Mouse (Mus musculus) gastrocnemius, adult 8-10 months (tissue): Measurements from ENCODE around the gene Flvcr2. TPM values are rescaled to one million over a fixed set of nuclear protein-coding genes. Genes with fewer than 3 reads are reported as not detected.

Experiments used
- DNase-seq, 2 experiments: peaks; one replicate each; pipeline ENCODE4 v3.0.0; 2022; ENCODE audit warnings: low spot score in 2 of 2
- total RNA-seq, 4 experiments: library from RNA; stranded (reverse); gene quantifications; 2 replicates each; pipeline ENCODE4 v1.2.4; 2022

Flvcr2 gene
- total RNA-seq, 4 experiments from 2014 or later, result 0.24 to 0.75 (median 0.50) TPM

DNA sequence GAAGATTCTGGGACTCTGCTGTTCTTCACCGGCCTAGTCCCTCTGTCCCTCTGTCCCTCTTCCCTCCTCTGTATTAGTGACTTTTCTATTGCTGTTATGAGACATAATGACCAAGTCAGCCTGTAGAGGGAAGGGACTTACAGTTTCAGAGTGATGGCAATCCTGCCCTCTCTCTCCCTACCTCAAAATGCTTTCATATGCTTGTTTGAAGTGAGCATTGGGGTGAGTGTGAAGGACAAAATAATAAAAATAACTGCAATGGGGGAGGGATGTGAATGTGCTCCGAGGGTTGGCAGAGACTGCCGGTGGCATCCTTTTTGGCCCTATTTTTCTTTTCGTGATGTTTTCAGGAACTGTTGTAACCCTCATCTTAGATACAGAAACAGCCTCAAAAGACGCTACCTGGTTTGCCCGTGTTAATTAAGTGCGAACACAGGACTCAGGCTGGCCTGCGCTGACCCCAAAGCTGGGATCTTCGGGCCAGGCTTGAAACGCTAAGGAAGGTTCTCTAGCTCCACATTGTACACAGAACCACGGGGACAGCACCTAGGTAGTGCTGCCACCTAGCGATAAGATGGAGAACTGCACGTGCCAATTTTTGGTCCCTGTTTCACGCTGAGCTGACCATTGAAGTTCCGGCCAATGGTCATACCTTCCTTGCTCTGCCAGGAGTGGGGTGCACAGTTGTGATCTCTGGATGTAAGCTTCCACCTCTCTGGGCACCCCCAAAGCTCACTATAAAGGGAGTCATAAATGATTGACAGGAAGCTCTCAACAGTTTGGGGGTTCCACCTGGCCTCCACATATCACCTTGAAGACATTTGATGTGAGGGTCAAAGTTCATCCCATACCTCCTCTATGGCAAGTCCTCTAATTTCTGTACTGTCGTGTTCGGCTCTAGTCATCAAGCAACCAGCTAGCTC is 17.1 kb upstream of the Flvcr2 start:
- DNase-seq, result peak in 1 of 2 experiments; percentile 17

DNA sequence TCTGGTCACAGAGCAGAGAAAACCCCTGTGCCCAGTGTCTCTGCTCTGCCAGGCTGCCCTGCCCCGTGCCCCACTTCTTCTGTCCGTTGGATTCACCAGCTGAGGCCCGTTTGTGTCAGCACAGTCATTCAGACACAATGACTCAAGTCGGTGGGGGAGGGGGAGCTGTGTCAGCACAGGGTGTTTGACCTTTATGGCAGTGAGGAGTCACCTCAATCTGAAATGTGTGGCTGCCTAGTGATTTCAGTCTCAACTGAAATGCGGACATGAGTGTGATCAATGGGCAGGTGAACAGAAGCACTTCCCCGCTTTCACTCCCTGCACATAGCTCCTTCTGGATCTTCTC is 16.4 kb upstream of the Flvcr2 start:
- no peak for DNase-seq

DNA sequence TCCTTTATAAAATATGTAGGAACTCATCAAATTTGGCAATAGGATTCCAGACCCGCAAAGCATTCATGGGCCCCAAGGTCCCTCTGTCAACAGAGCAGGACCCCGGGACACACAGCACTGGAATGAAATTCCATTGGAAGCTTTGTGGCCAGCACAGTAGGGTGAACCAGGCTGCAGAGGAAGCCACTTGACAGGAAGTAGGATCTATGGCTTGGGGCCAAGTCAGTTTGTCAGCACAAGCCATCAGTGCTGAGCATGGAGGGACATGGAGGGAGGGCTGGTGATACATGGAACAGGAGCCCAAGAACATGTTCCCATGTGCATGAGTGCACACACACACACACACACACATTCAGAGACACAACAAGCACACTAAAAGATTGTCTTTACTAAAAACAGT is 10.1 kb upstream of the Flvcr2 start:
- DNase-seq, result no peak

DNA sequence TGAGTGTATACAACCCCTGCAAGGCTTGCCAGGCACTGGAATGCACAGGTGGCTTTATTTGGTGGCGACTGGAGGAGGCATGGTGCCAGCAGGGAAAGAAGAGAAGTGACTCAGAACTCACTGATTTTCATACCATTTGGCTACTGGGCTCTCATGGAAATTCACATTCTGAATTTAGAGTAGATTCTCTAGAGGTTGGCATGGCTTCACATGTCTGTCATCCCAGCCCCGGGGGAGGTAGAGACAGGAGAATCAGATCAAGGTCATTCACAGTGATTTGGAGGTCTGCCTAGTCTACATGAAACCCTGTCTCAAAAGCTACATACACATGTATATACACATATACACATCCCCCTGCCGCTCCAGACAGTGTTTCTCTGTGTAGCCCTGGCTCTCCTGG is 9.4 kb upstream of the Flvcr2 start:
- DNase-seq, result no peak

DNA sequence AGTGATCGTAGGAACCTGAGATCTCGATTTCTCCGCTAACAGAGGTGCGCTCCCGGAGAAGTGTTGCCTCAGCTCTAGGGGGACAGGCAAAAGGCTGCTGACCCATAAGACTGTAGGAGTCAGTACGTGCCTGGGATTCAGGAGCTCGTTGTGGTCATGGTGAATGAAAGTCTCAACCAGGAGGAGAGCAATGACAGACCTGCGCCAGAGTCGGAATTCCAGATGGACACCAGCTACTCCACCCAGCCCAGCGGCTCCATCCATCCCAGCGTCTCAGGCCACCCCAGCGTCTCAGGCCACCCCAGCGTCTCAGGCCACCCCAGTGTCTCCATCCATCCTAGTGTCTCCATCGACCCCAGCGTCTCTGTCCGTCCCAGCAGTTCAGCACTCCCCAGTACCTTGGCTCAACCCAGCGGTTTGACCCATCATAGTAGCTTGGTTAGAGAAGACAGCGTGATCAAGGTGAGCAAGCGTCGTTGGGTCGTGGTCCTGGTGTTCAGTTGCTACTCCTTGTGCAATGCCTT is 419 bp downstream of the Flvcr2 start:
- no peak for DNase-seq

DNA sequence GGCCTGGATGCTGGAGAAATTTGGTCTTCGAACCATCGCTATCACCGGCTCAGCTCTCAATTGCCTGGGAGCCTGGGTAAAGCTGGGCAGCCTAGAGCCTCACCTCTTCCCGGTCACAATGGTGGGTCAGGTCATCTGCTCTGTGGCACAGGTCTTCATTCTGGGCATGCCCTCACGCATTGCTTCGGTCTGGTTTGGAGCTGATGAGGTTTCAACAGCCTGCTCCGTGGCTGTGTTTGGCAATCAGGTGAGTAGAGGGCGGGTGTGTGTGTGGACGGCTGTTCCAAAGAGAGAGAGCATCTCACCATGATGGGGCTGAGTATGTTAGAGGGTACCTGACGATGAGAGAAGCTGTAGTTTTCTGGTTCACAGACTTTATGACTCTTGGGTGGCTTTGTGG is 1.0 kb downstream of the Flvcr2 start:
- no peak for DNase-seq

DNA sequence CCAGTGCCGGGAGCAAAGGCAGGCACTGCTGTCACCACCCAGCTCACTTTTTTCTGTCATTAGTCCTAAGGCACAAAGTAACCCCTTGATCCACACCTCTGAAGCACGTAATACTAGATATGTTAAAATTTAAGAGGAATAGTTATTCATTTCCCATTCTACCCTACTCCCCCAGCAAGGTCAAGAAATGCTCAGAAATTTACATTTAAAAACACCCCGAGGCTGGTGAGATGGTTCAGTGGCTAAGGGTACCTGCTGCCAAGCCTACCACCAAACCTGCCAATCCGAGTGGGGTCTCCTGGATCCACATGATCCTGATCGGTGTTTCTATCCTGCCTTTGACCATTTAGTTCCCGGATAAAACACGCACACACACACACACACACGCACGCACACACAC is 3.5 kb downstream of the Flvcr2 start:
- no peak for DNase-seq

DNA sequence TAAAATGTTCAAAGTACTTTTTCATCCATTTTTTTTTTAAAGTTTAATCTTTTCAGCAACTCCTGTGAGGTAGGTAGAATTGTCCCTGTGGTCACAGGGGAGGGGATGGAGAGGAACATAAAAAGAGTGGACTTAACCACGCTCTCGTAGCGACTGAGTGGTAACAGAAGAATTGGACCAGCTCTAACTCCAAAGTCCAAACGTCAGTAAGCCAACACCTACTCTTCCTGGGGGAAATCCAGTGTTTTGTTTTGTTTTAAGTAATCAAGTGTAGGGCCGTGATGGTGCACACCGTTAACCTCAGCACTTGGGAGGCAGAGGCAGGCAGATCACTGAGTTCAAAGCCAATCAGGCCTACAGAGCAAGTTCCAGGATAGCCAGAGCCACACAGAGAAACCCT is 5.8 kb downstream of the Flvcr2 start:
- DNase-seq, result no peak

DNA sequence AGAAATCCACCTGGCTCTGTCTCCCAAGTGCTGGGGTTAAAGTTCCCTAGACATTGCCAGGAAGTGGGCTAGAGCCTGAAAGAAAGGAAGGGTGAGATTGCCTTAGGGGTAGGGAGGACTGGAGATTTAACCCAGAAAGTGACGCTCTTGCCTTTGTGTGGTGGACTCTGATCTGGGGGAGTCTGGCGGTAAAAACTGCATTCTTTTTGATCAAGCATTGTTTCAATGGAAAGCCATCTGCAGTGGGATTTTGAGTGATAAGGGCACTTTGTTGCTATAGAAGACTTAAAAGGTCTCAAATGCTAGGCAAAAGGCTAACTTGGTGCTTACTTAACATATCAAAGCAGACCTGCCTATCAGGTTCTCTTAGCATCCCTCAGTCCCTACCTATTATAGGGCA is 6.9 kb downstream of the Flvcr2 start:
- no peak for DNase-seq

DNA sequence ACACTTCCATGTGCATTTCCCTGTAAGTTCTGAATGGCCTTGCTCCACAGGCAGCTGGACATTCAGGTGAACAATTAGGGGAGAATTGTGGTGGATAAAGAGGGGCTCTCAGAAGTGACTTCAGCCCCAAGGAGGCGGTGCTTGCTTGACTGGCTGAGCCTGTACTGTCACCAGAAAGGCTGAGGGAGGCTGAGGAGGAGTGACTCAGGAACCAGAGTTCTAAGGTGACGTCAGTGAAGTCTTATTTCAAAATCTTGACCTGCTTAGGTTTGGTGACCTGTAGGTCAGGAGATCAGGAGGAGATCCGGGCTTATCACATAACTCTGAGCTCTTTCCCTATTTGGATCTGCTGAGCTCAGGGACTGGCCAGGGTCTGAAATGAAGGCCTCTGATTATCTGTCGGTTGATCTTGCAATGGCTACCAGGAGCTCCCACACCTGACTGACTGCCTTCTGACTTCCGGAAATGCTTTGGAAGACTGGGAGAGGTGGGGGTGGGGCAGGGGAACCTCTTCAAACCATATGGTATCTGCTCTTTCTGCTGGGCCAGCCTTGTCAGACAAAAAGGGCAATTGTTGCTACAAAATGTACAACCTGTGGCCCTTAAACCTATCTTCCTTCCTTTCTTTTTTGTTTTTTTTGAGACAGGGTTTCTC is 8.4 kb downstream of the Flvcr2 start:
- DNase-seq, result no peak

DNA sequence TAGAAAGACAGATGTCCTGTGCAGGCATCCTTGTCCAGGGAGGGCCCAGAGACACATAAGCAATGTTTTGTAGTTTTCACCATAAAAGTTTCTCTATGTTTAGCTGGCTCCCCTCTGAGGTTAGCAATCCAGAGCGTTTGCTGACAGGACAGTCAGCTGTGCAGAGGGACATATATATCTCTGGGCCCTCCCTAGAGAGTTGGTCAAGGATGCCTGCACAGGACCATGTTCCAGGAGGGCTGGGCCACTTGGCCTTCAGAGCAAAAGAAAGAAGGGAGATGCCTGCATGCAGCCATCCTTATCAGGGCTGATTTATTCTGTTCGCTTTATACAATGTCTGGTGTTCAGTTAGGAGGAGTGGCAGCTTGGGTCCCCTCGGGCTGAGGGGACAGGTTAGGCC is 10.1 kb downstream of the Flvcr2 start:
- no peak for DNase-seq

DNA sequence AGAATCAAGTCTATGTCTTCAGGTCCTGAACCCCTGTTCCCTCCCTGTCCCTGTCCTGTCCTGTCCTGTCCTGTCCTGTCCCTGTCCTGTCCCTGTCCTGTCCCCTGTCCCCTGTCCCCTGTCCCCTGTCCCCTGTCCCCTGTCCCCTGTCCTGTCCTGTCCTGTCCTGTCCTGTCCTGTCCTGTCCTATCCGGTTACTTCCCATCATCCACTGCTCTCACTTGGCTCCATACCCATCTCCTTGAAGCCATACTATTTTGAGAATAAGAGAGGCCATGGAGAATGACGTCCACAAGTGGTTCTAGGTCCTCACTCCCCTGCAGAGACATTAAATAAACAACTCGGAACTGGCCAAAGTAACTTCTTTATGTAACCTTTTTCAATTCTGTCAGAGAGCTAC is 10.7 kb downstream of the Flvcr2 start:
- DNase-seq, result no peak

DNA sequence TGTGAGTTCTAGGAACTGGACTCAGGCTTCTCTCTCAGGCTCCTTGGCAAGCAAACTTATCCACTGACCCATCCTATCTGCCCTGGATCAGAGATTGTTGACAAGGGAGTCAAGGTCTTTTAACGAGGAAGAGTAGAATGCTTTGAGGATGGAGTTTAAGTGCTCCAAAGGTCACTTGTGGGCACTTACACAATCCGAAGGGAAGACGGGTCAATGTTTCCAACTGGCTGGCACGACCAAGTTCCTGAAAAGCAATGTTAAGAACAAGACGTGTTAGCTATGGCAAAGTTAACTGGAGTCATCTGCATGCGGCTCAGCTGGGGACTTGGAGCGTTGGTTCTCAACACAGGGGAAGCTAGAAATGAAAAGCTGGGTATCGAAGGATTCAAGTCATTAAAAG is 12.4 kb downstream of the Flvcr2 start:
- no peak for DNase-seq

DNA sequence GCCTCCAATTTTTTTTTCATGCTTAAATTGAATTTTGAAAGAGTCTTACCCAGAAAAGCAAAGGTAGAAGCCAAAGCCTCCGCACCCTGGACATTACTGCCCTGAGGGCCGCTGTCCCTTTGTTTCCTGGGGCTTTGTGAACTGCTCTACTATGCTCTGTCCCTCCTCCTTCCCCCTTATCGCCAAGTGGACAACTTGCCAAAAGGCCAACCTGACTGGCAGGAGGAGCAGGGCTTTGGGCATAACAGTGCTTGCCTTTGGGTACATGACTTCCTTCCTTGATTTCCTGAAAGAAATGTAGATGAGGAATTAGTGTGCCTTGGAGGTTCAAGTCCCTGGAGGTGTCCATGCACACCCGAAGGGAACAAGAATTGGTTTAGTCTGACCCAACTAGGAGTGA is 15.1 kb downstream of the Flvcr2 start:
- DNase-seq, result no peak

DNA sequence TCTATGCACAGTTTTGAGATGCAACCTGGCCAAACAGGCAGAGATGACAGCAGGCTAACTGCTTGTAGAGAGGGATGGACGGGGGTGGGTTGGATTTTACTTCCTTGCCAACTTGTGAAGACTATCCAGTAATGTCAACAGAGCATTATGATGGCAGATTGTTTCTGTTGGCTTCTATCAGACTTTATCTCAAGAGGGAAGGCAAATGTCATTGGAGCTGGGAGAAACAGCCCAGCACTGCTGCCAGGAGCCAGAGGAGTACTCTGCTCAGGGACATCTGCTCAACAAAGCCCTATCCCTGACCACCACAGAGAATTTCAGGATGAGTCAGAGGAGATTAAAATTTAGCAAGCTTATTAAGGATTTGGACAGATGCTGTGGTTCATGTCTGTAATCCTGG is 18.3 kb downstream of the Flvcr2 start:
- no peak for DNase-seq

DNA sequence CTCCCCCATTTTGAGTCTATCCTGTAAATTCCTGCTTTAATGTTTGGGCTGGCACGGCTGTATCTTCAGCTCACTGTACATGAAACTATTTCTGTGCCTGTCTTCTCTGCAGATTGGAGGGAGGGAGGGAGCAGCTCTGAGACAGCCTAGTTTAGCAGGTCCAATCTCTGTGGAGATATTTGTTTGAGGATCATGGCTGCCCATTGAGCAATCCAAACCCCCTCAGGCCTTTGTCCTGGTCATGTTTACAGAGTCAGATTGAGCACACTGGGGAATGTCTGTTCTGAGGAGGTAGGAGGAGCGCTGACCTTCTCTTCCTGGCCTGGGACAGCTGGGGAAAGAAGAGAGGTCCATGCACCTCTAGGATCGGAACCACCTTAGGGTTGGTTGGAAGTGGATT is 19.9 kb downstream of the Flvcr2 start:
- no peak for DNase-seq

DNA sequence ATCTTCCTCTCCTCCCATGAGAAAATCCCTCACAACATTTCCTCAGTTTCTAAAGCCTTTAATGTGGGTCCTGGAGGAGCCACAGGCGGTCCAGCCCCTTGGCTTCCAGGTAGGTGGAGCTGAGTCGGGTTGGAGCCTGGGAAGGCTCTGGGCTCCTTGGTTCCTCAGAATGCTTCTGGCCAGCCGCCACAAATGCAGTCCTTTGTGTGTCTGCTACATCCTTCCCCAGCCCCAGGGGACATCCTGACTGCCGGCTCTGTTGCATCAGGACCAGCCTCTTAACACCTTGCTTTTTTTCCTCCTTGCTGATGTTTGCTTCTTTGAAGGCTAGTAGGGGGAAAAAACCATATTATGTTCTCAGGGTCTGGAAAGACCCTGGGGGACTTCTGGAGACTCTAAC is 21.4 kb downstream of the Flvcr2 start:
- DNase-seq, result no peak

DNA sequence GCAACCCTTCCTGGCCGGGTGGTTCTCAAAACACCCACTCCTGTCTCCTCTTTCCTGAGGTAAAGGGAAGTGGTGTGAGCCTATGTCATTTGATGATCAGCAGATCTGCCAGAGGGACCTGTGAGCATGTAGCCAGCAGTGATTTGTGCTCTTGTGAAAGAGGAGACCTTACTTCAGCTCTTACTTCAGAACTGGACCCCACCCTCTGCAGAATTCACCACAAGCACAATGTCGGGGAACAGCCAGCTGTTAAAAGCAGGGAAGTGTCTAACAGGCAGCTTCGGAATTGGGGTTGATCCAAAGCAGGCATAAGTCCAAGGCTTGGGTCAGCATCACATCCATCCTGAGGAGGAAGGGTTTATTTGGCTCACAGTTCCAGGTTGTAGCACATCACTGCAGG is 25.0 kb downstream of the Flvcr2 start:
- peak in 1 of 2 experiments; percentile 7 for DNase-seq

DNA sequence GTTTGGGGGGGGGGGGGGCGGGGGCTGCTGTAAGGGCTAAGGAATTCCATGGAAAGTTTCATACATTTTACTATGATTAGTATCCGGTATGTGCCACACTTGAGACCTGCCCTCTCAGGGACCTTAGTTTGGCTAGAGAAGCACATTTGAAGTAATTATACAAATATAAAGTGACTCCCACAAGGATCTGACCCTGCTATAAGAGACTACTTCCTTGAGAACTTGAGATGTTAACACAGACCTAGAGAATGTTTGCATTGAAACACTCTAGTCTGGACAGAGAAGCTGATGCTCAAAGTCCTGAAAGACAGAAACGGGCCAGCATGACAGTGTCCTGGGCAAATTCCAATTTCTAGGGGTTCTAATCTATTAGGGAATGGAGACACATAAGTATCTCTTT is 32.6 kb downstream of the Flvcr2 start:
- no peak for DNase-seq

DNA sequence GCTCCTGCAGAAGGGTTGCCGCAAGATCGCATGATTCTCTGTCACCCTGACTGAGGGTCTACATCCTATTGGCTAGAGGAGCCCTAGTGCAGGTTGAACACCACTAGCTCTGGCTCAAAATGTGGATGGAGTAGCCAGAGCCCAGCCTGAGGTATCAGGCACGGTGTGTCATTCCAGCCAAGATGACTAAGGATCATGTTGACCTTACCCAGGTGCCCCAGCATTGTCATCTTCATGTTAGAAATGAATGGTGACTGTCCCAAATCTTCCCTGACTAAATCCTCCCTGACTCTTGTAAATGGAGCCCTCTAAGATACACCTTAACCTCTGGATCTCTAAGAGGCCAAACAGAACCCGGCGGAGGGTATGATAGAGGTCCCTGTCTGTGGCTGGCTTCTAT is 33.4 kb downstream of the Flvcr2 start:
- DNase-seq, result no peak

DNA sequence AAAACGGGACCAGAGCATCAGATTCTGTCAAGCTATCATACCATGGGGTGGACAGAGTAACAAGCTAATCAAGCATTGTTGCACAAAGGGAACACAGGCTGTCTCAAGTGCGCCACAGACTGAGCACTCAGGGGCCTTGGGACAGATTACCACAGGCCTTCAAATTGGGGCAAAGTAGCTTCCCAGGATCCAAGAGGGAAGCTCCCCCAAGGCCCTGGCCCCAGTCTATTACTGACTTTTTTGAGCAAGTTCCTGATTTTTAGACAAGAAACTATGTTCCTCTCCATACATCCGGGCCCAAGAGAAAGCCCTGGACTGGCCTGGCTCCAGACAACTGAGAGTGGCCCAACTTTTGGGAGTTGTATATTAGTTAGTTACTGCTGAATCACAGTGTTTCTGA is 35.3 kb downstream of the Flvcr2 start:
- no peak for DNase-seq

DNA sequence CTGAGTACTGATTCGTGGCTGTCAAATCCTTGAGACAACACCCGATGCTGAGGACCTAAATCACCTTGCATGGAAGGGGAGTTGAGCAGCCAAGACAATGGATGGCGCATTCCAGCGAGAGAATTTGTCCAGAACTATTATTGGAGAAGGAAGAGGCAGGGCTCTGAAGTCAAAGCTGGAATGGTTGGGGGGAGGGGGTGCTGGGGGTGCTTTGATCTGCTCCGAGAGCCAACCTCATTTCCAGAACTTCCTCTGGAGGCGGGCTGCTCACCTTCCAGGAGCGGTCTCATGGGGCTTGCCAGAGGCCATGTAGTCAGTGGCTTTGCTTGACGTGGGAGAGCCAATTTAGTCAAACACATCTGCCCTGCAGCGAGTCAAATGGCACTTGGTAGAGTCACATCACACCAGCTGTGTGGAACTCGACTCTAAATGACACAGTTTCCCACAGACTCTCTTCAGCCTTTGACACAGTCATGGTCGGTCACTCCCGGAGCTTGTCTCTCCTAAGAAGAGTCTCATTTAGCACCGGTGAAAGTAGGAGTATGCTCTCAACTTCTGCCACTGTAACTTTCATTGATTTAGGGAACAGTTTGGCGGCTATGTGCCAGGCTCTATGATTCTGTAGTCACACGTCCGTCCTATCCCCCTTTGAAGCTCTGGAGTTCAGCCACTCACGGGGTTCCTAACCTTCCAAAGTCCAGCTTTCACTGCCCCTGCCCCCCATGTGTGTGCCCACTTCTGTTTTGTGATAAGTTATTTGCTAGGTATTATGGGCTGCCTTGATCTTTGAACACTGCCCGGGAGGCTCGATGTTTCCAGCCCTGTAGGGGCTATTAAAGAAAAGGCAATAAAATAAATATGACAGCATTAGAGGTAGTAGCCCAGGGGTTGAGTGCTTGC is 38.8 kb downstream of the Flvcr2 start:
- DNase-seq, result no peak
